Mouse (Mus musculus) midbrain, embryonic 13.5 days (tissue): ENCODE data around the gene Scn2a. TPM values are rescaled to one million over a fixed set of nuclear protein-coding genes. Genes with fewer than 3 reads are reported as not detected.

Source experiments
- ATAC-seq: fragments of 200-750 bp; cut with Nextera tagmentation; 2 replicates; pipeline ENCODE4 v1.8.0; 2017; ENCODE audit warnings: mild to moderate bottlenecking, moderate TSS enrichment, moderate library complexity
- H3K27ac ChIP-seq: fragments of 300-500 bp; sonication (generic); 2 replicates; pipeline ENCODE4 v1.5.1; 2015; ENCODE audit warnings: inconsistent platforms, mild to moderate bottlenecking, moderate library complexity
- H3K27me3 ChIP-seq: fragments of 300-500 bp; sonication (generic); 2 replicates; pipeline ENCODE4 v1.6.1; 2015; ENCODE audit warnings: mild to moderate bottlenecking, inconsistent platforms
- H3K36me3 ChIP-seq: fragments of 300-500 bp; sonication (generic); 2 replicates; pipeline ENCODE4 v1.6.1; 2015; ENCODE audit warnings: mild to moderate bottlenecking, inconsistent platforms
- H3K4me1 ChIP-seq: fragments of 300-500 bp; sonication (generic); replicated peaks from 2 replicates; pipeline ENCODE4 v1.6.1; 2015; ENCODE audit warnings: inconsistent platforms
- H3K4me2 ChIP-seq: fragments of 300-500 bp; sonication (generic); replicated peaks from 2 replicates; pipeline ENCODE4 v1.6.1; 2015; ENCODE audit warnings: moderate library complexity, mild to moderate bottlenecking, inconsistent platforms
- H3K4me3 ChIP-seq: fragments of 300-500 bp; sonication (generic); replicated peaks from 2 replicates; pipeline ENCODE4 v1.5.1; 2015; ENCODE audit warnings: mild to moderate bottlenecking, inconsistent platforms
- H3K9ac ChIP-seq: fragments of 300-500 bp; sonication (generic); replicated peaks from 2 replicates; pipeline ENCODE4 v1.6.1; 2015; ENCODE audit warnings: mild to moderate bottlenecking, inconsistent platforms
- H3K9me3 ChIP-seq: fragments of 300-500 bp; sonication (generic); 2 replicates; pipeline ENCODE4 v1.6.1; 2016; ENCODE audit warnings: mild to moderate bottlenecking, inconsistent platforms
- WGBS: fragments of 180-500 bp; shearing (Covaris S2); methylation state at CpG from one replicate; pipeline ENCODE4 v1.1.7; 2015; 5-methylcytosine and 5-hydroxymethylcytosine counted together
- polyA plus RNA-seq: library from polyadenylated mRNA; unstranded; fragments of >200 nt; fragmentation: Nextera tagmentation; extraction: Ambion mirVana; gene quantifications from 2 replicates; pipeline ENCODE4 v1.2.1, GENCODE M21; 2015

The Scn2a gene
- 28.5 and 32.1 TPM in 2 replicates for polyA plus RNA-seq

GRCm38 (mm10) chr2:65620556-65621166, at the start of gene Scn2a:
Scn2a (plus strand) TSS chr2:65620771.
- peak; percentile 70 for ATAC-seq
- WGBS = 41% methylated on average over 9 of the region's 9 CpGs
- Histone ChIP-seq H3K4me1 (peaks cover 17% of the 10 kb centered on the region), H3K36me3 (no peaks in the 10 kb centered on the region), H3K4me3 (peak within 1 kb of the TSS; percentile 46), H3K27ac (peak within 1 kb of the TSS; percentile 83), H3K27me3 (no peaks in the 10 kb centered on the region), H3K4me2 (peak within 1 kb of the TSS; percentile 49), H3K9ac (peak within 1 kb of the TSS; percentile 63), H3K9me3 (no peaks in the 10 kb centered on the region)

DNA sequence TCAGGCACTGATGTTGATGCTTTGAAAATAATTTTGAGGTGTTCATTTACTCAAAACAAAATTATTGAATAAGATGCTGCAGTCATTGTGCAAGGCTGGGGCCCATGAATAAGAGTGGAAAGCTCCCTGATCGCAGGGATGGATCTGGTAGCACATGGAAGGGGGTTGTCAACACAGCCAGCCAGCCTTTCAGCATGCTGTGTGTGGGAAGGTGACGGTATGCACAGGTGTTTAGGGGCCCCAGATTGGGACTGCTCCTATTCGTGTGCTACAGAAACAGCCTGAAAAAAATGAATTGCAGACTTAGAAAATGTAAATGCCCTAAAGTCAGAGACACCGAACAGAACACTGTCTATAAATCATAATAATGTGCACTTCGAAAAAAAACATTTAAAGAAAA, 32.9 kb upstream of the Scn2a start:
- 89% methylated on average over 5 of the region's 5 CpGs for WGBS
- no peak for ATAC-seq

GRCm38 (mm10) chr2:65607813-65608212, 12.8 kb upstream of the Scn2a start:
- Histone ChIP-seq H3K4me3 (no peak overlapping the region), H3K9ac (no peak overlapping the region), H3K9me3 (no peaks in the 10 kb centered on the region), H3K27me3 (no peaks in the 10 kb centered on the region), H3K4me1 (no peaks in the 10 kb centered on the region), H3K27ac (no peak overlapping the region), H3K4me2 (no peak overlapping the region), H3K36me3 (no peaks in the 10 kb centered on the region)
- no peak for ATAC-seq

More for the DNA sequence above, 32.9 kb upstream of the Scn2a start:
- Histone ChIP-seq H3K9me3 (no peaks in the 10 kb centered on the region), H3K4me1 (no peaks in the 10 kb centered on the region), H3K4me2 (no peak overlapping the region), H3K4me3 (no peak overlapping the region), H3K27me3 (no peaks in the 10 kb centered on the region), H3K36me3 (no peaks in the 10 kb centered on the region), H3K27ac (no peak overlapping the region), H3K9ac (no peak overlapping the region)

DNA sequence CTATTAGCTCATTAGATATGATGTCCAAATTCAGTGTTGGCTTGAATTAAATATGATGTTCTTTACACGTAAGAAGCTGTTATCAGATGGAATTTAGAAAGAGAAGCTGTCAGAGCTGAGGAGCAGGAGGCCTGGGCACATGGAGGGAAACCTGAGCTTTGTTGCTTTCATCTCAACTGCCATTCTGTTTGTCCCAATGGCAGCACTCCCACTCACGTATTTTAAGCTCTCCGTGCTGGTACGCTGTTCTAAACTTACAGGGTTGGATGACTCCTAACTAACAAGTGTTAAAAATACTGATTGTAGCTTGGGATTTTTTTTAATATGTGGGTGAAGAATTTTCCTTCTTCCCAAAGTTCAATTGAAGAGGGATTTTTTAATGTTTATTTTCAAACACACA, 8.7 kb upstream of the Scn2a start:
- H3K4me1 ChIP-seq = no peaks in the 10 kb centered on the region
- H3K27ac ChIP-seq = no peak overlapping the region
- no peak for ATAC-seq
- no peaks in the 10 kb centered on the region for H3K27me3 ChIP-seq
- H3K4me2 ChIP-seq = no peak overlapping the region
- H3K9me3 ChIP-seq = no peaks in the 10 kb centered on the region
- no peaks in the 10 kb centered on the region for H3K36me3 ChIP-seq
- no peak overlapping the region for H3K4me3 ChIP-seq
- no peak overlapping the region for H3K9ac ChIP-seq
- 87% methylated on average over 4 of the region's 4 CpGs for WGBS

DNA sequence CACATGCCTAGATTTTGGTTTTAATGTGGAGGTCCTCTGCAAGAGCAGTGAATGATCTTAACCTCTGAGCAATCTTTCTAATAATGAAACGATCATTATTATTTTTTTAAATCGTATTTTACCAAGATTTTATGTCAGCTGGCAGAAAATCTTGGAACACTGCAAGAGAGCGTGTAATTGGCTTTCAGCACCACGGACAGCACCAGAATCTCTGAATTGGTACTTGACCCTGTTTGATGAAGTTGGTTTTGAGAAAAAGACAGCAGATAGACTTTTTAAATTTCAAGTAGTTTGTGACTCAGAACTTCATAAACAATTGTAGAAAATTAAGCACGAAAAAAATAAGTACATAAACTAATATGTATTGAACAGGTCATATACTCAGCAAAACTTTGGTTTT, 790 bp upstream of the Scn2a start:
- Histone ChIP-seq H3K9me3 (no peaks in the 10 kb centered on the region), H3K27me3 (no peaks in the 10 kb centered on the region), H3K4me3 (no peak overlapping the region), H3K36me3 (no peaks in the 10 kb centered on the region), H3K9ac (no peak overlapping the region), H3K4me2 (no peak overlapping the region), H3K4me1 (peaks cover 17% of the 10 kb centered on the region), H3K27ac (no peak overlapping the region)
- 28% methylated on average over 5 of the region's 5 CpGs for WGBS
- no peak for ATAC-seq

DNA sequence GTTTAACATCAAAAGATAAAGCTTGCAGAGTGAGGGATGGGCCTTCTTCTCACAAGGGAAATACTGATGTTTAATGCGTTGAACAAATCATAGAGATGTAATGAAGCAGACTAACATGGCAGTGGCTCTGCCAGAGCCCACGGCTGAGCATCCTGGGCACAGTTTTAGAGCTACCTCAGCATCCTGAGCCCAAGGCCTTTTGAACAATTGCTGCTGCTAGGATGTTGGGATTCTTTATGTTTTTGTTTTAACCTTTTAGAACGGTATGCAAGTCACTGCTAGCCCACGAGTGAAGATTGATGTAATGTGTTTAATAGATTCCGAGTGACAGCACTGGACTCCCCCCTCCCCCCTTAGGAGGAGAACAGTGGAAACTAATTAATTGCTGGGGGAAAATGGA, 683 bp downstream of the Scn2a start:
- WGBS = 23% methylated on average over 5 of the region's 5 CpGs
- H3K4me3 ChIP-seq = peak overlapping the region; percentile 46
- ATAC-seq = peak; percentile 71
- H3K9ac ChIP-seq = peak overlapping the region; percentile 63
- peaks cover 17% of the 10 kb centered on the region for H3K4me1 ChIP-seq
- no peaks in the 10 kb centered on the region for H3K9me3 ChIP-seq
- H3K27me3 ChIP-seq = no peaks in the 10 kb centered on the region
- no peaks in the 10 kb centered on the region for H3K36me3 ChIP-seq
- peak overlapping the region; percentile 83 for H3K27ac ChIP-seq
- H3K4me2 ChIP-seq = peak overlapping the region; percentile 49

DNA sequence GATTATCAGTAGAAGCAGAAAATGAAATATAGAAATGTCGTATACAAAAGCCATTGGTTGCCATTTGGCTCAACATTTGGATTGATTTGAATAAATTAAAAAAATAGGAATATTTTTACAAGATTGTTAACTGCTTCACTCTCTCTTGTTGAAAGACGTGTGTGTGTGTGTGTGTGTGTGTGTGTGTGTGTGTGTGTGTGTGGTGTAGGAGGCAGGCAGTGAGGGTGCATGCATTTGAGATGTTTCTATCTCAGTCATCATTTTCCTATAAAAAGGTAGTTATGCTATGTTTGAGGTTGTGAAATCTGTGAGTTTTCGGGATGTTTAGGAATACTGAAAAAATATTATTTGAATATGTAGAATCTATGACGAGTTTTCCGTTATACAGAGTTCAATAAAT, 1.3 kb downstream of the Scn2a start:
- H3K27ac ChIP-seq = no peak overlapping the region; the same call in 1 of the 2 replicates
- peak overlapping the region; percentile 46 for H3K4me3 ChIP-seq
- no peaks in the 10 kb centered on the region for H3K9me3 ChIP-seq
- no peak overlapping the region for H3K9ac ChIP-seq
- H3K4me1 ChIP-seq = peaks cover 17% of the 10 kb centered on the region
- H3K27me3 ChIP-seq = no peaks in the 10 kb centered on the region
- H3K36me3 ChIP-seq = no peaks in the 10 kb centered on the region
- 75% methylated on average over 5 of the region's 5 CpGs for WGBS
- H3K4me2 ChIP-seq = peak overlapping the region; percentile 42
- ATAC-seq = no peak

DNA sequence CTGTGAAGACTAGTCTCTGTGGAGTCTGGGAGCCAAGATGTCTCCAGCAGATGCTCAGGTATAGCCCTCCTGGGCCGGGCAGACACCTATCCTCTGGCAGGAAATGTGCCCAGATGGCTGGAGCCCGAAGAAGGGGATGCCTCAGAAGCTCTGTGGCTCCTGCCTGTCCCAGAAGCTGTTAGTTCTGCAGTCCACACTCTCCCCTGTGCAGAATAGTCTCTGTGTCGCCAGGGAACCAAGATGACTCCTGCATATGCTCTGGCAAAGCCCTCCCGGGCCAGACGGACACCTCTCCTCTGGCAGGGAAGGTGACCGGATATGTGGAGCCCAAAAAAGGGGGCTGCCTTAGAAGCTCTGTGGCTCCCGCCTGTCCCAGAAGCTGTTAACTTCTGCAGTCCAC, 32.1 kb downstream of the Scn2a start:
- WGBS = 82% methylated on average over 7 of the region's 7 CpGs
- no peak for ATAC-seq

GRCm38 (mm10) chr2:65657031-65657430, 36.5 kb downstream of the Scn2a start:
- ATAC-seq = no peak
- Histone ChIP-seq H3K27ac (no peak overlapping the region), H3K36me3 (no peaks in the 10 kb centered on the region), H3K9ac (no peak overlapping the region), H3K4me2 (no peak overlapping the region), H3K4me3 (no peak overlapping the region), H3K9me3 (no peaks in the 10 kb centered on the region), H3K27me3 (no peaks in the 10 kb centered on the region), H3K4me1 (no peaks in the 10 kb centered on the region)
- 86% methylated on average over 4 of the region's 4 CpGs for WGBS

More for the DNA sequence above, 32.1 kb downstream of the Scn2a start:
- Histone ChIP-seq H3K4me2 (no peak overlapping the region), H3K9ac (no peak overlapping the region), H3K27ac (no peak overlapping the region), H3K9me3 (no peaks in the 10 kb centered on the region), H3K4me1 (no peaks in the 10 kb centered on the region), H3K4me3 (no peak overlapping the region), H3K36me3 (no peaks in the 10 kb centered on the region), H3K27me3 (no peaks in the 10 kb centered on the region)

- WGBS = 76% methylated on average over 8 of the region's 8 CpGs
- no peak overlapping the region for H3K4me2 ChIP-seq
- H3K27ac ChIP-seq = no peak overlapping the region
- H3K9ac ChIP-seq = no peak overlapping the region
- no peaks in the 10 kb centered on the region for H3K36me3 ChIP-seq
- H3K4me1 ChIP-seq = 0 out of 2 replicates have a peak, but pooled peaks cover under 1% of the 10 kb centered on the region
- ATAC-seq = no peak
- H3K27me3 ChIP-seq = no peaks in the 10 kb centered on the region
- H3K4me3 ChIP-seq = no peak overlapping the region
- no peaks in the 10 kb centered on the region for H3K9me3 ChIP-seq
Observed at GRCm38 (mm10) chr2:65658430-65658829, 37.9 kb downstream of the Scn2a start.

- ATAC-seq = no peak
- Histone ChIP-seq H3K9me3 (no peaks in the 10 kb centered on the region), H3K27me3 (no peaks in the 10 kb centered on the region), H3K4me1 (peaks cover 21% of the 10 kb centered on the region), H3K9ac (no peak overlapping the region), H3K4me3 (no peak overlapping the region), H3K4me2 (no peak overlapping the region), H3K27ac (0 out of 2 replicates have a peak overlapping the region, but pooled peaks have one; percentile 5), H3K36me3 (no peaks in the 10 kb centered on the region)
Observed at GRCm38 (mm10) chr2:65663892-65664291, 43.3 kb downstream of the Scn2a start.

- H3K27me3 ChIP-seq = no peaks in the 10 kb centered on the region
- WGBS = 10% methylated on average over 1 of the region's 1 CpGs
- no peak overlapping the region for H3K9ac ChIP-seq
- H3K4me2 ChIP-seq = no peak overlapping the region
- H3K4me3 ChIP-seq = no peak overlapping the region
- no peak overlapping the region for H3K27ac ChIP-seq
- no peaks in the 10 kb centered on the region for H3K36me3 ChIP-seq
- H3K9me3 ChIP-seq = no peaks in the 10 kb centered on the region
- H3K4me1 ChIP-seq = peaks cover 27% of the 10 kb centered on the region
- no peak for ATAC-seq
Observed at GRCm38 (mm10) chr2:65664481-65664880, 43.9 kb downstream of the Scn2a start.

GRCm38 (mm10) chr2:65665180-65665579, 44.6 kb downstream of the Scn2a start:
- no peak overlapping the region for H3K4me3 ChIP-seq
- no peak overlapping the region for H3K27ac ChIP-seq
- WGBS = 17% methylated on average over 4 of the region's 4 CpGs
- H3K36me3 ChIP-seq = no peaks in the 10 kb centered on the region
- ATAC-seq = no peak
- H3K9ac ChIP-seq = no peak overlapping the region
- peaks cover 34% of the 10 kb centered on the region for H3K4me1 ChIP-seq
- H3K4me2 ChIP-seq = no peak overlapping the region
- H3K27me3 ChIP-seq = no peaks in the 10 kb centered on the region
- no peaks in the 10 kb centered on the region for H3K9me3 ChIP-seq
